Mouse (Mus musculus) forebrain, embryonic 10.5 days (tissue): Measurements from ENCODE around the gene Pold1. TPM values are rescaled to one million over a fixed set of nuclear protein-coding genes. Genes with fewer than 3 reads are reported as not detected.

Experiments
- DNase-seq: peaks from one replicate; pipeline ENCODE4 v3.0.0-alpha.2; 2017; ENCODE audit warnings: low spot score; ENCODE audit errors: extremely low spot score
- H3K27ac ChIP-seq: fragments of 300-500 bp; sonication (generic); 2 replicates; pipeline ENCODE4 v1.5.1; 2016; ENCODE audit warnings: mild to moderate bottlenecking
- H3K27me3 ChIP-seq: fragments of 300-500 bp; sonication (generic); 2 replicates; pipeline ENCODE4 v1.6.1; 2016; ENCODE audit warnings: mild to moderate bottlenecking; ENCODE audit not compliant: poor library complexity, severe bottlenecking
- H3K36me3 ChIP-seq: fragments of 300-500 bp; sonication (generic); replicated peaks from 2 replicates; pipeline ENCODE4 v1.6.1; 2016; ENCODE audit warnings: mild to moderate bottlenecking, moderate library complexity
- H3K4me1 ChIP-seq: fragments of 300-500 bp; sonication (generic); 2 replicates; pipeline ENCODE4 v1.6.1; 2016
- H3K4me3 ChIP-seq: fragments of 300-500 bp; sonication (generic); 2 replicates; pipeline ENCODE4 v1.5.1; 2016; ENCODE audit warnings: mild to moderate bottlenecking, moderate library complexity
- H3K9me3 ChIP-seq: fragments of 300-500 bp; sonication (generic); 2 replicates; pipeline ENCODE4 v1.6.1; 2016; ENCODE audit warnings: mild to moderate bottlenecking, moderate library complexity
- WGBS: fragments of 180-500 bp; shearing (Covaris S2); methylation state at CpG from one replicate; pipeline ENCODE4 v1.1.7; 2016; 5-methylcytosine and 5-hydroxymethylcytosine counted together
- polyA plus RNA-seq: library from polyadenylated mRNA; unstranded; fragments of >200 nt; fragmentation: Nextera tagmentation; extraction: Ambion mirVana; gene quantifications from 2 replicates; pipeline ENCODE4 v1.2.1, GENCODE M21; 2016

Pold1 gene
- 190 and 195 TPM in 2 replicates for polyA plus RNA-seq

GRCm38 (mm10) chr7:44548497-44549087 lies at the start of gene Pold1:
Pold1 (minus strand) TSS chr7:44548849.
- Histone ChIP-seq H3K9me3 (peaks cover 9% of the 10 kb centered on the region; the same call in 1 of the 2 replicates), H3K27me3 (no peaks in the 10 kb centered on the region), H3K4me1 (peaks cover 32% of the 10 kb centered on the region), H3K4me3 (peak within 1 kb of the TSS; percentile 79), H3K36me3 (peaks cover 65% of the 10 kb centered on the region), H3K27ac (peak within 1 kb of the TSS; percentile 92)
- under 1% methylated on average over 43 of the region's 43 CpGs for WGBS
- peak; percentile 100 for DNase-seq

- 81% methylated on average over 12 of the region's 12 CpGs for WGBS
Observed at GRCm38 (mm10) chr7:44598336-44598735, 49.7 kb upstream of the Pold1 start.

GRCm38 (mm10) chr7:44597666-44598065 lies 49.0 kb upstream of the Pold1 start:
- no peak overlapping the region for H3K27ac ChIP-seq
- H3K4me1 ChIP-seq, result peaks cover 43% of the 10 kb centered on the region
- H3K9me3 ChIP-seq, result no peaks in the 10 kb centered on the region
- peaks cover 42% of the 10 kb centered on the region for H3K27me3 ChIP-seq
- WGBS, result 94% methylated on average over 4 of the region's 4 CpGs
- no peak for DNase-seq
- peaks cover 11% of the 10 kb centered on the region for H3K36me3 ChIP-seq
- H3K4me3 ChIP-seq, result no peak overlapping the region

More at GRCm38 (mm10) chr7:44598336-44598735, 49.7 kb upstream of the Pold1 start:
- peaks cover 43% of the 10 kb centered on the region for H3K4me1 ChIP-seq
- no peak overlapping the region for H3K4me3 ChIP-seq
- H3K27me3 ChIP-seq, result peaks cover 42% of the 10 kb centered on the region
- H3K9me3 ChIP-seq, result no peaks in the 10 kb centered on the region
- H3K36me3 ChIP-seq, result peaks cover 11% of the 10 kb centered on the region
- DNase-seq, result no peak
- H3K27ac ChIP-seq, result no peak overlapping the region

- 64% methylated on average over 5 of the region's 5 CpGs for WGBS
- H3K4me3 ChIP-seq, result no peak overlapping the region
- H3K27ac ChIP-seq, result no peak overlapping the region
- H3K36me3 ChIP-seq, result peaks cover 11% of the 10 kb centered on the region
- H3K27me3 ChIP-seq, result peaks cover 42% of the 10 kb centered on the region
- no peak for DNase-seq
- no peaks in the 10 kb centered on the region for H3K9me3 ChIP-seq
- peaks cover 43% of the 10 kb centered on the region for H3K4me1 ChIP-seq
Observed at GRCm38 (mm10) chr7:44596996-44597538, 48.4 kb upstream of the Pold1 start.

GRCm38 (mm10) chr7:44596051-44596450 lies 47.4 kb upstream of the Pold1 start:
- H3K27ac ChIP-seq, result no peak overlapping the region
- no peaks in the 10 kb centered on the region for H3K9me3 ChIP-seq
- DNase-seq, result no peak
- H3K36me3 ChIP-seq, result peaks cover 11% of the 10 kb centered on the region
- no peak overlapping the region for H3K4me3 ChIP-seq
- H3K27me3 ChIP-seq, result peaks cover 42% of the 10 kb centered on the region
- H3K4me1 ChIP-seq, result peaks cover 44% of the 10 kb centered on the region
- WGBS, result 93% methylated on average over 6 of the region's 6 CpGs

- H3K27ac ChIP-seq, result no peak overlapping the region
- H3K4me3 ChIP-seq, result no peak overlapping the region
- WGBS, result 92% methylated on average over 20 of the region's 20 CpGs
- H3K9me3 ChIP-seq, result no peaks in the 10 kb centered on the region
- peaks cover 49% of the 10 kb centered on the region for H3K4me1 ChIP-seq
- H3K27me3 ChIP-seq, result peaks cover 41% of the 10 kb centered on the region
- H3K36me3 ChIP-seq, result peaks cover 11% of the 10 kb centered on the region
- DNase-seq, result no peak
Observed at GRCm38 (mm10) chr7:44595131-44595561, 46.5 kb upstream of the Pold1 start.

- peaks cover 45% of the 10 kb centered on the region for H3K27me3 ChIP-seq
- H3K9me3 ChIP-seq, result no peaks in the 10 kb centered on the region
- H3K36me3 ChIP-seq, result peaks cover 11% of the 10 kb centered on the region
- peak overlapping the region; percentile 74; the same call in 1 of the 2 replicates for H3K4me3 ChIP-seq
- H3K4me1 ChIP-seq, result peaks cover 58% of the 10 kb centered on the region
- 67% methylated on average over 6 of the region's 6 CpGs for WGBS
- H3K27ac ChIP-seq, result no peak overlapping the region
- no peak for DNase-seq
Observed at GRCm38 (mm10) chr7:44594291-44594690, 45.6 kb upstream of the Pold1 start.

- Histone ChIP-seq H3K4me3 (peak overlapping the region; percentile 74), H3K27me3 (peaks cover 50% of the 10 kb centered on the region), H3K4me1 (peaks cover 63% of the 10 kb centered on the region), H3K27ac (0 out of 2 replicates have a peak overlapping the region, but pooled peaks have one; percentile 11), H3K36me3 (peaks cover 11% of the 10 kb centered on the region), H3K9me3 (no peaks in the 10 kb centered on the region)
- DNase-seq, result peak; percentile 93
- under 1% methylated on average over 22 of the region's 22 CpGs for WGBS
Observed at GRCm38 (mm10) chr7:44593775-44594174, 45.1 kb upstream of the Pold1 start.

- DNase-seq, result no peak
- Histone ChIP-seq H3K4me1 (peaks cover 70% of the 10 kb centered on the region), H3K27ac (no peak overlapping the region), H3K4me3 (peak overlapping the region; percentile 74), H3K36me3 (peaks cover 11% of the 10 kb centered on the region), H3K9me3 (no peaks in the 10 kb centered on the region), H3K27me3 (peaks cover 57% of the 10 kb centered on the region)
- WGBS, result 4% methylated on average over 15 of the region's 15 CpGs
Observed at GRCm38 (mm10) chr7:44593051-44593450, 44.4 kb upstream of the Pold1 start.

- H3K27me3 ChIP-seq, result peaks cover 73% of the 10 kb centered on the region
- no peaks in the 10 kb centered on the region for H3K9me3 ChIP-seq
- peak overlapping the region; percentile 74 for H3K4me3 ChIP-seq
- H3K27ac ChIP-seq, result peak overlapping the region; percentile 77
- DNase-seq, result peak; percentile 39
- under 1% methylated on average over 55 of the region's 60 CpGs for WGBS
- H3K4me1 ChIP-seq, result peaks cover 79% of the 10 kb centered on the region
- H3K36me3 ChIP-seq, result peaks cover 11% of the 10 kb centered on the region
Observed at GRCm38 (mm10) chr7:44591348-44592116, 42.9 kb upstream of the Pold1 start.

GRCm38 (mm10) chr7:44590402-44591347 lies 42.0 kb upstream of the Pold1 start, which contains the start of gene Kcnc3:
Kcnc3 (plus strand) TSS chr7:44590664.
- Histone ChIP-seq H3K27ac (peak within 1 kb of the TSS; percentile 77), H3K36me3 (peaks cover 4% of the 10 kb centered on the region), H3K4me1 (peaks cover 82% of the 10 kb centered on the region), H3K27me3 (peaks cover 81% of the 10 kb centered on the region), H3K9me3 (no peaks in the 10 kb centered on the region), H3K4me3 (peak within 1 kb of the TSS; percentile 74)
- peak; percentile 98 for DNase-seq
- WGBS, result under 1% methylated on average over 80 of the region's 80 CpGs

- H3K9me3 ChIP-seq, result no peaks in the 10 kb centered on the region
- under 1% methylated on average over 13 of the region's 13 CpGs for WGBS
- peak overlapping the region; percentile 74 for H3K4me3 ChIP-seq
- peaks cover 82% of the 10 kb centered on the region for H3K4me1 ChIP-seq
- H3K27ac ChIP-seq, result peak overlapping the region; percentile 77
- peak; percentile 40 for DNase-seq
- peaks cover 88% of the 10 kb centered on the region for H3K27me3 ChIP-seq
- H3K36me3 ChIP-seq, result no peaks in the 10 kb centered on the region
Observed at GRCm38 (mm10) chr7:44589946-44590345, 41.3 kb upstream of the Pold1 start.
